In genomic region chr8:12243746-12244145, GRCm38 (mm10) we compare ENCODE assay signal across 37 mouse cellular contexts. TPM values are rescaled to one million over a fixed set of nuclear protein-coding genes. Genes with fewer than 3 reads are reported as not detected.
"Had no signal": no experiment of that assay in that cellular context is flagged by ENCODE, and none has a peak within 500 bp of the region (broad histone marks: within the 10 kb centered on the region; RNA-seq: fewer than 3 reads in every experiment).

No protein-coding gene starts in this region.

- H3K27me3 ChIP-seq: liver, embryonic 13.5 days; liver, embryonic 15.5 days had no signal

- H3K4me3 ChIP-seq: heart, adult 2 months; heart, embryonic 13.5 days; heart, embryonic 15.5 days; hindbrain, embryonic 12.5 days; kidney, embryonic 15.5 days; layer of hippocampus, adult 2 months; limb, embryonic 10.5 days; limb, embryonic 12.5 days; liver, embryonic 13.5 days; liver, embryonic 15.5 days had no signal

- H3K27ac ChIP-seq: heart, adult 2 months; heart, embryonic 13.5 days; heart, embryonic 15.5 days; hindbrain, embryonic 12.5 days; hindbrain, embryonic 14.5 days; kidney, embryonic 15.5 days; kidney, postnatal 0 days; layer of hippocampus, adult 2 months; limb, embryonic 10.5 days; limb, embryonic 12.5 days; liver, embryonic 13.5 days; liver, embryonic 15.5 days had no signal

- H3K9me3 ChIP-seq: heart, embryonic 13.5 days; heart, embryonic 15.5 days; hindbrain, embryonic 12.5 days; kidney, embryonic 15.5 days; limb, embryonic 10.5 days; limb, embryonic 12.5 days; liver, embryonic 13.5 days; liver, embryonic 15.5 days had no signal

- H3K9ac ChIP-seq: heart, embryonic 13.5 days; heart, embryonic 15.5 days; hindbrain, embryonic 12.5 days; hindbrain, embryonic 14.5 days; kidney, embryonic 15.5 days; limb, embryonic 12.5 days; liver, embryonic 13.5 days; liver, embryonic 15.5 days had no signal

- H3K4me1 ChIP-seq: heart, embryonic 13.5 days; heart, embryonic 15.5 days; kidney, embryonic 15.5 days; liver, embryonic 13.5 days; liver, embryonic 15.5 days had no signal

- H3K36me3 ChIP-seq: heart, embryonic 13.5 days; heart, embryonic 15.5 days; hindbrain, embryonic 12.5 days; kidney, embryonic 15.5 days; limb, embryonic 10.5 days; limb, embryonic 12.5 days; liver, embryonic 13.5 days; liver, embryonic 15.5 days had no signal

- DNase-seq: gastrocnemius, postnatal 14 days; gastrocnemius, postnatal 36 days; heart, adult 11 months; heart, adult 2 months; heart, postnatal 14 days; heart, postnatal 36 days; kidney, adult 11 months; kidney, adult 2 months; kidney, adult 9 months; kidney, postnatal 14 days; kidney, postnatal 36 days; liver; liver, embryonic 13.5 days had no signal

- H3K4me2 ChIP-seq: heart, embryonic 11.5 days; heart, embryonic 13.5 days; heart, embryonic 15.5 days; hindbrain, embryonic 12.5 days; hindbrain, embryonic 14.5 days; kidney, embryonic 15.5 days; limb, embryonic 12.5 days; liver, embryonic 11.5 days; liver, embryonic 13.5 days; liver, embryonic 15.5 days had no signal

- ATAC-seq: hindbrain, embryonic 16.5 days; intestine, embryonic 16.5 days had no signal

RNA-seq across cellular contexts. Expression of gene A230072I06Rik, which starts 34.9 kb away (rescaled TPM):
- total RNA-seq: gastrocnemius, adult 18-20 months; gastrocnemius, adult 8-10 months; gastrocnemius, postnatal 14 days; gastrocnemius, postnatal 36 days; heart, adult 2 months; heart, postnatal 14 days; heart, postnatal 36 days; hematopoietic stem cell, adult 5-6 weeks; layer of hippocampus, adult 2 months; left cerebral cortex, adult 8-10 months; left cerebral cortex, postnatal 10 days had no signal
- polyA plus RNA-seq: gonadal fat pad, adult 2 months; heart, adult 2 months; heart, embryonic 11.5 days; heart, embryonic 13.5 days; heart, embryonic 15.5 days; heart, postnatal 0 days; hindbrain, embryonic 14.5 days; intestine, embryonic 14.5 days; intestine, embryonic 16.5 days; kidney, adult 2 months; kidney, embryonic 15.5 days; kidney, postnatal 0 days; large intestine, adult 2 months; limb, embryonic 10.5 days; limb, embryonic 12.5 days; limb, embryonic 14.5 days; liver, embryonic 11.5 days; liver, embryonic 13.5 days; liver, embryonic 15.5 days had no signal
